Mouse (Mus musculus): ENCODE data around the gene Pcyt1b. TPM values are rescaled to one million over a fixed set of nuclear protein-coding genes. Genes with fewer than 3 reads are reported as not detected.

The Pcyt1b gene
- polyA plus RNA-seq, 1 experiment from 2014 or later, result 1.7 TPM

GRCm38 (mm10) chrX:93674836-93675795, 20.5 kb downstream of the Pcyt1b start:
- H3K4me3 ChIP-seq (replicated peaks), result peak overlapping the region; percentile 28
- H3K9ac ChIP-seq, result no peak overlapping the region
- WGBS, result 18% methylated on average over 19 of the region's 19 CpGs
- no peak overlapping the region for H3K27ac ChIP-seq
- no peaks in the 10 kb centered on the region for H3K4me1 ChIP-seq (replicated peaks)
- no peaks in the 10 kb centered on the region for H3K9me3 ChIP-seq
- ATAC-seq, result peak; percentile 100
- H3K36me3 ChIP-seq, result no peaks in the 10 kb centered on the region
- peak overlapping the region; percentile 58 for H3K4me2 ChIP-seq (replicated peaks)
- no peaks in the 10 kb centered on the region for H3K27me3 ChIP-seq (replicated peaks)

GRCm38 (mm10) chrX:93676228-93676627, 21.6 kb downstream of the Pcyt1b start:
- no peaks in the 10 kb centered on the region for H3K4me1 ChIP-seq (replicated peaks)
- no peaks in the 10 kb centered on the region for H3K27me3 ChIP-seq (replicated peaks)
- 72% methylated on average over 2 of the region's 2 CpGs for WGBS
- H3K9ac ChIP-seq, result no peak overlapping the region
- no peak overlapping the region for H3K4me2 ChIP-seq (replicated peaks)
- H3K4me3 ChIP-seq (replicated peaks), result no peak overlapping the region
- H3K27ac ChIP-seq, result no peak overlapping the region
- no peak for ATAC-seq
- H3K9me3 ChIP-seq, result no peaks in the 10 kb centered on the region
- H3K36me3 ChIP-seq, result no peaks in the 10 kb centered on the region

GRCm38 (mm10) chrX:93689287-93689686, 34.6 kb downstream of the Pcyt1b start:
- H3K4me3 ChIP-seq (replicated peaks), result no peak overlapping the region
- WGBS, result 74% methylated on average over 6 of the region's 6 CpGs
- no peak overlapping the region for H3K27ac ChIP-seq
- no peak overlapping the region for H3K9ac ChIP-seq
- no peak overlapping the region for H3K4me2 ChIP-seq (replicated peaks)
- no peaks in the 10 kb centered on the region for H3K9me3 ChIP-seq
- H3K36me3 ChIP-seq, result no peaks in the 10 kb centered on the region
- no peaks in the 10 kb centered on the region for H3K4me1 ChIP-seq (replicated peaks)
- no peaks in the 10 kb centered on the region for H3K27me3 ChIP-seq (replicated peaks)
- no peak for ATAC-seq

DNA sequence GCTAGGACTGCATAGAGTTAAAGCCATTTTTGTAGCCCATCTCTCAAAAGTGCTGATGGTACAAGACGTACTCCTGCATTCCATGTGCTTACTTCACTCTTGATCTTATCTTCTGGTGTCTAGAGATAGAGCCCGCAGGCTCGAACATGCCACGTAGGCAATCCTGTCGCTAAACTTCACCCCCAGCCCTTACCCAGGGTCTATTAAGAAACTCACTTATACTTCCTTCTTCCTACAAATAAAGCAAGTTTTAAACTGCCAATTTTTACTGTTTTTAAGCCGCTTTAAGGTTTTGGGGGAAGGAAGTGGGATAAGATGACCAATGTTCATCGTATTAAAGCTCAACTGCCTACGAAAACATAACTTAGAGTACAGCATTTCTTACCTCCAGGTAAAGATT, 36.0 kb downstream of the Pcyt1b start:
- Histone ChIP-seq H3K27ac (no peak overlapping the region), H3K4me1 (replicated peaks) (no peaks in the 10 kb centered on the region), H3K9me3 (no peaks in the 10 kb centered on the region), H3K9ac (no peak overlapping the region), H3K4me3 (replicated peaks) (no peak overlapping the region), H3K27me3 (replicated peaks) (no peaks in the 10 kb centered on the region), H3K36me3 (no peaks in the 10 kb centered on the region), H3K4me2 (replicated peaks) (no peak overlapping the region)
- no peak for ATAC-seq
- 77% methylated on average over 8 of the region's 8 CpGs for WGBS

- Histone ChIP-seq H3K4me3 (replicated peaks) (no peak overlapping the region), H3K27ac (no peak overlapping the region), H3K9ac (no peak overlapping the region), H3K4me1 (replicated peaks) (no peaks in the 10 kb centered on the region), H3K27me3 (replicated peaks) (no peaks in the 10 kb centered on the region), H3K4me2 (replicated peaks) (no peak overlapping the region), H3K36me3 (no peaks in the 10 kb centered on the region), H3K9me3 (no peaks in the 10 kb centered on the region)
- no peak for ATAC-seq
- whole genome bisulfite sequencing, result 61% methylated on average over 1 of the region's 1 CpGs
Measured at GRCm38 (mm10) chrX:93697596-93697995, 42.9 kb downstream of the Pcyt1b start.

GRCm38 (mm10) chrX:93700528-93701225, 46.0 kb downstream of the Pcyt1b start:
- ATAC-seq, result peak; percentile 65; the same call in 1 of the 2 replicates
- H3K4me2 ChIP-seq (replicated peaks), result no peak overlapping the region

GRCm38 (mm10) chrX:93712566-93712965, 57.9 kb downstream of the Pcyt1b start:
- Histone ChIP-seq H3K9me3 (no peaks in the 10 kb centered on the region), H3K4me2 (replicated peaks) (no peak overlapping the region), H3K27me3 (replicated peaks) (no peaks in the 10 kb centered on the region), H3K4me3 (replicated peaks) (no peak overlapping the region), H3K27ac (no peak overlapping the region), H3K4me1 (replicated peaks) (no peaks in the 10 kb centered on the region), H3K36me3 (no peaks in the 10 kb centered on the region), H3K9ac (no peak overlapping the region)
- 33% methylated on average over 1 of the region's 1 CpGs for WGBS
- ATAC-seq, result no peak

More at GRCm38 (mm10) chrX:93700528-93701225, 46.0 kb downstream of the Pcyt1b start:
- Histone ChIP-seq H3K9me3 (no peaks in the 10 kb centered on the region), H3K27me3 (replicated peaks) (no peaks in the 10 kb centered on the region), H3K36me3 (no peaks in the 10 kb centered on the region), H3K27ac (no peak overlapping the region), H3K4me3 (replicated peaks) (no peak overlapping the region), H3K4me1 (replicated peaks) (no peaks in the 10 kb centered on the region), H3K9ac (no peak overlapping the region)
- WGBS, result 45% methylated on average over 8 of the region's 8 CpGs

- Histone ChIP-seq H3K9me3 (no peaks in the 10 kb centered on the region), H3K4me2 (replicated peaks) (no peak overlapping the region), H3K9ac (no peak overlapping the region), H3K36me3 (no peaks in the 10 kb centered on the region), H3K27me3 (replicated peaks) (no peaks in the 10 kb centered on the region), H3K4me3 (replicated peaks) (no peak overlapping the region), H3K4me1 (replicated peaks) (no peaks in the 10 kb centered on the region), H3K27ac (no peak overlapping the region)
- ATAC-seq, result no peak
- WGBS, result 91% methylated on average over 1 of the region's 1 CpGs
Measured at GRCm38 (mm10) chrX:93729529-93729928, 74.9 kb downstream of the Pcyt1b start.

DNA sequence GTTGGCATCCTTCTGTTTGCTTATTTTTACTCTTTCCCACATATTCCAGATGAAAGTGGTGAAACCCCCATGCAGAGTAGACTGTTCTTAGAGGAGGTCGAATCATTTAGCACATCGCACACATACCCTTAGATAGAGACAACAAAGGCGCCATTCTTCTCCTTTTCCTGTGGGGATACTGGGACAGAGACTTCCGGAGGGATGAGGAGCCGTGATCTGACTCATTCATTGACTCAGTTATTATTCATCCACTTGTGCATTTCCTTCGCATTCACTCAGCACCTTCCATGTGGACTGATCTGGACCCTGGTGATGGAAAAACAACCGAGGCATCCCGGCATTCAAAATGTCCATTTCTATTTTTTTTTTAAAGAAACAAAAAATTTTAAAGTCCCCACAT, 76.2 kb downstream of the Pcyt1b start:
- H3K4me2 ChIP-seq (replicated peaks), result no peak overlapping the region
- H3K4me1 ChIP-seq (replicated peaks), result no peaks in the 10 kb centered on the region
- no peaks in the 10 kb centered on the region for H3K36me3 ChIP-seq
- H3K27ac ChIP-seq, result no peak overlapping the region
- no peak overlapping the region for H3K4me3 ChIP-seq (replicated peaks)
- H3K27me3 ChIP-seq (replicated peaks), result no peaks in the 10 kb centered on the region
- WGBS, result 82% methylated on average over 8 of the region's 8 CpGs
- no peaks in the 10 kb centered on the region for H3K9me3 ChIP-seq
- ATAC-seq, result no peak
- no peak overlapping the region for H3K9ac ChIP-seq

GRCm38 (mm10) chrX:93732407-93732806, 77.7 kb downstream of the Pcyt1b start:
- Histone ChIP-seq H3K9me3 (no peaks in the 10 kb centered on the region), H3K4me2 (replicated peaks) (no peak overlapping the region), H3K27me3 (replicated peaks) (no peaks in the 10 kb centered on the region), H3K36me3 (no peaks in the 10 kb centered on the region), H3K9ac (no peak overlapping the region), H3K4me1 (replicated peaks) (no peaks in the 10 kb centered on the region), H3K27ac (no peak overlapping the region), H3K4me3 (replicated peaks) (no peak overlapping the region)
- no peak for ATAC-seq

DNA sequence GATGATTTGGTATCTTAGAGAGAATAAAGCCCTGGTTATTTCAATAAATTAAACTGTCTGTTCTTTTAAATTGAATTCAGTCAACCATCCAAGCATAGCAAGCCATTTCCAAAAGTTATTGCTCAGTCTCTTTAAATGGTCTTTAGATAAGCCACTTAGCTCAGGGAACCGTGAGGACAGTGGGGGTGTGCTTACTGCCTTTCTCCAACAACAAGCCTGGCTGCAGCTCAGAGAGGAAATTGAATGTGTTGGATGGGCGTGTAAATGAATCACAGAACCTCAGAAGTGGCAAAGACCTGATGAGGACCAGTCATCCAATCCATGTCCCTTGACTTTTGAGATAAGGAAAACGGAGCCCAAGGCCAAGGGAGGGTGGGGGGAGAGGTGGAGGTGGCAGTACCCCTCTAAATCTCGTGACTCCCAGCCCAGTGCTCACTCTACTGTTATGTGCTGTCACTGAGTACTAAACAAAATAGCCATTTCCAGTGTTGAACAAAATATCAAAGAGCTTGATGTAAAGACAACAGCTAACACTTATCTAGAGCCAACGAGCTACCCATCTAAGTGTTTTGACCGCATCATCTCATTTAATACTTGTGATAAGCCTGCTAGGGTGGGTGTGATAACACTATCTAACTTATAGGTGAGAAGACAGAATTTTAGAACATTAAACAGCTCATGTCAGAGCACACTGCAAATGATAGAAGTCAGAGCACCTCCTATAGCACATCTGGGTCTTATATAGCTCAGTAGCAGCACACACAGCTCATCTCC, 78.5 kb downstream of the Pcyt1b start:
- WGBS, result 69% methylated on average over 6 of the region's 6 CpGs
- Histone ChIP-seq H3K4me2 (replicated peaks) (no peak overlapping the region), H3K27ac (no peak overlapping the region), H3K9ac (no peak overlapping the region), H3K27me3 (replicated peaks) (no peaks in the 10 kb centered on the region), H3K9me3 (no peaks in the 10 kb centered on the region), H3K4me3 (replicated peaks) (no peak overlapping the region), H3K36me3 (no peaks in the 10 kb centered on the region), H3K4me1 (replicated peaks) (no peaks in the 10 kb centered on the region)
- ATAC-seq, result no peak

DNA sequence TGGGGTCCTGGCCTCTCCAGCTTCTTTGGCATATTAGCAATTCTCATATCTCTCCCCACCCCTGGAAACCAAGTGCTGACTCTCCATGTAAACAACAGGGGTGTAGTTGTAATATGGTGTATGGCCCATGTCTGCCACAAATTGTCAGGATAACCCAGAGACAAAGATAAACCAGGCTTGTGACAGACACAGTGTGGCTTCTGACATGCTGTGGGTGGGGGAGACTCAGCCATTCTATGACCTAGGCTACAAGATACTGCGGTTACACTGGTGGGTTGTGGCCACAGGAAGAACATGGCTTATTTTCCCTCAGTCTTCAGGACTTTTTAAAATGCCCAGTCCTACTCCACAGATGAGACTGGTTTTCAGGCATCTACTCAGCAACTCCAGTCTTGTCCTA, 94.5 kb downstream of the Pcyt1b start:
- no peaks in the 10 kb centered on the region for H3K4me1 ChIP-seq (replicated peaks)
- no peak overlapping the region for H3K9ac ChIP-seq
- no peak for ATAC-seq
- no peaks in the 10 kb centered on the region for H3K9me3 ChIP-seq
- no peak overlapping the region for H3K27ac ChIP-seq
- H3K4me2 ChIP-seq (replicated peaks), result no peak overlapping the region
- no peaks in the 10 kb centered on the region for H3K27me3 ChIP-seq (replicated peaks)
- H3K4me3 ChIP-seq (replicated peaks), result no peak overlapping the region
- H3K36me3 ChIP-seq, result no peaks in the 10 kb centered on the region
- 92% methylated on average over 1 of the region's 1 CpGs for WGBS

Measured in intestine, embryonic 15.5 days (tissue).